Mouse (Mus musculus) adrenal gland, adult 2 months (tissue): Measurements from ENCODE around the gene Txndc17. TPM values are rescaled to one million over a fixed set of nuclear protein-coding genes. Genes with fewer than 3 reads are reported as not detected.
A peak's percentile ranks its signal among the peaks of the same experiment; 100 is the strongest.

Experiments
- DNase-seq: peaks from one replicate; pipeline ENCODE4 v3.0.0; 2021
- polyA plus RNA-seq: library from polyadenylated mRNA; depleted of rRNA; stranded (reverse); fragments of >200 nt; gene quantifications from 2 replicates; pipeline ENCODE4 v1.2.3, GENCODE M21; 2012; rRNA removed
- total RNA-seq, 2 experiments: library from RNA; stranded (reverse); gene quantifications; 2 replicates each; pipeline ENCODE4 v1.2.3; 2021

The Txndc17 gene
- total and polyA plus RNA-seq, 3 experiments: 9.6 to 77.6 (median 76.6) TPM

DNA sequence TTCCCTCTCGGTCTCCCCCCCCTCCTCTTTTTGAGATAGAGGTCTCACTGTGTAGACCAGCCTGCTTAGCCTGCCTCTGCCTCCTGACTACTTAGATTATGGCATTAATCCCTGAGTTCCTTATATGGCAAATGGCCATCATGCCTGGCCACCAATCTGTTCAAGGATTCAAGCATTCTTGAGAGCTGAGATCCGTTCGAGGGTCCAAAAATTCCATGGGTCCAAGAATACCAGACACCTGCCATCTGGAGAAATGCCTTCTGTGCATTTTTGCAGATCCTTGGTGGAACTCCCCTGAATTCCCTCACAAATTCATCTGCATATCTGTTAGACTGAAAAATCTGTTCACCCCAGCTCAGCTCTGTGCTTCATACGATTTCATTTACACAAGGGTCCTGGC, 16.1 kb downstream of the Txndc17 start:
- DNase-seq: no peak

DNA sequence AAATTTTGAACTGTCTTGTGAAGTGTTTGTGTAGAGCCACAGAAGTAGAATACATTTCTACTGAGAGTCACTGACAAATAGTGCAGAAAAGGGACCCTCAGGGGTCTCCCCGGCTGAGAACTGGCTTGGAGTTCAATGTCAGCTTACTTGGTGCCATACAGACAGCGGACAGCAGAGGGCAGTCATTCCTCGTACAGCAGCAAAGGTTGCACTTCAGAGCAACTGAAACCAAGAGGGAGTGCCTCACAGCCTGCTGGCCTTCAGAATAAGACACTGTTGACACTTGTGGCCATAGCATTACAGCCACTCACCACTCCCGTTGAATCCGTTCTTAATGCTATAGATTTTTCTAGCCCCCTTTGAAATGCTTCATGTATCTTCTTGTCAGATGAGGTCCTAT, 17.5 kb downstream of the Txndc17 start:
- DNase-seq: peak; percentile 64

DNA sequence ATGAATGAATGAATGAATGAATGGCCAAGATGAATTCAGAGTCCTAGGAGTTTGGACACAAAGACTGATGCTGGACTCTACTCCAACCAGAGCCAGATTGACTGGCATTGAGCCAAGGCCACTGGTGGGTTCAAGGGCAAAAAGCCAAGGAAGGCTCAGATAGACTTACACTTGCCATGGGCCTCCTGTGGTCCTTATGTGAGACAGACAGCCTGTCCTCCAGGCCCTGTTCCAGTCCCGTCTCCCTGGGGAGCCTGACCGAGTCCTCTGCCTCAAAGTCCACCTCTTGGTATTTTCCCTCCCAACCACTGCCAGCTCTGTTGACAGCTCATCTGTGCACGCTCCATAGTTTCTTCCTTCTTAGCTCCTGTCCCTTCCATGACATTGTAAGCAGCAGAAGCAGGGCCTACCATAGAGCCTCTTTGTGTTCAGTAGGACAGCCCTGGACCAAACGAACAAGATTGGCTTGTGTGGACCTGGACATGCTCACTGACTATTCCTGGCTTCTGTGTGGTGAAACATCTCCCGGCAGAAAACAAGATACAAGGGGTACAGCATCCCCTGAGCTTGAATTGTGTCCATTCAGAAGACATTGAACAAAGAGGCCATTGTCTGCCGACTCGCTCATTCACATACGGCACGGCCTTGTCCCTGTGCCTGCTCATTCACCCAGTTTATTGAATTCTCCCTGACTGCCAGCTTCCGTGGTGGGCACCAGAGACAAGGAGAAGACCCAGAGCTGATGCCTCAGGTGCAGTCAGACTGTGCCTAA, 18.9 kb downstream of the Txndc17 start:
- DNase-seq: peak; percentile 9

DNA sequence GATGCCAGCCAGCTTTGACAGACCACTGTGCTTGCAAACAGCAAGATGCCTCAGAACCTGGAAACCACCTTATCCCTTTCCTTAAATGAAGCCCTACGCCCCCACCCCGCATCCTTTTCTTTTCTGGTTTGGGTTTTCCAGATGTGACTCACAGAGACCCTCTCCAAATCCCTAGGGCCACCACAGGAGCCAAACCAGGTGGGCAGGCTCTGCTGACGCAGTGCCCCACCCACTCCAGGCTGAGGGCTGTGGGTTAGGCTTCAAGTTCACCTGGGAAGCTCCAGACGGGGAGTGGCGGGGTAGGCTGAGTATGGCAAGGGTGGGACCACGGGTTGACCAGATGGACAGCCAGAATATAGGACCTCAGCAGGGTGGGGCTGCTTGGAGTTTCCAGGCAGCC, 19.6 kb downstream of the Txndc17 start:
- DNase-seq: no peak

DNA sequence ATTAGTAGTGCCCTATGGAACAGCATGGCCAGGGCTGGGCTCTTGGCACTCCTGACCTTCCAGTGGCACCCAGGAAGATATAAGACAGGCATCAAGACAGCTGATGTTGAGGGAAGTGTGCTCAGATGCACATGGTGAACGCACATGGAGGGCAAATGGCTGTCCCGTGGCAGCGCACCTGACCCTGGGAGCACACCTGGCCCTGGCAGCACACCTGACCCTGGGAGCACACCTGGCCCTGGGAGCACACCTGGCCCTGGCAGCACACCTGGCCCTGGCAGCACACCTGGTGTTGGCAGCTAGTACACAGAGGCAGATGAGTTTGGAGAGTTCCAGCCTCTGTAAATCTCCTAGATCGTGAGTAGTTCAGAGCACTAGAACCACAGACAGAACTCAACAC, 21.2 kb downstream of the Txndc17 start:
- no peak for DNase-seq

DNA sequence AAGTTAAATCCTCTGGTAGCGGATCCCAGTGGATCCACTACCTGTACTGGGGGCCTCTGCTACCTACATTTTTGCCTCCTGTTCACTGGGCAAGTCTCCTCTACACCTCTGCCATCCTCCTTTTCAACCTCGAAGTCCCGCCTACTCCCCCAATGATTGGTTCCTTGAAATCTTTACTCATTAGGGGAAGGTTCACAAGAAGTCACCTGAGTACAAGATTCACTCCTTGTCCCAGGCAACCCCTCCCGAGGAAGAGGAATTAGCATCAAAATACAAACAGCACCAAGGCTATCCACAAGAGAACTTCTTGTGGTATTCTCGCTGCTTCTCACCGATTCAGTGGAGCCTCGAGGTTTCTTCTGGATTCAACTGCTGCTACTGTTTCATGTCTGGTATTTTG, 24.7 kb downstream of the Txndc17 start:
- no peak for DNase-seq

DNA sequence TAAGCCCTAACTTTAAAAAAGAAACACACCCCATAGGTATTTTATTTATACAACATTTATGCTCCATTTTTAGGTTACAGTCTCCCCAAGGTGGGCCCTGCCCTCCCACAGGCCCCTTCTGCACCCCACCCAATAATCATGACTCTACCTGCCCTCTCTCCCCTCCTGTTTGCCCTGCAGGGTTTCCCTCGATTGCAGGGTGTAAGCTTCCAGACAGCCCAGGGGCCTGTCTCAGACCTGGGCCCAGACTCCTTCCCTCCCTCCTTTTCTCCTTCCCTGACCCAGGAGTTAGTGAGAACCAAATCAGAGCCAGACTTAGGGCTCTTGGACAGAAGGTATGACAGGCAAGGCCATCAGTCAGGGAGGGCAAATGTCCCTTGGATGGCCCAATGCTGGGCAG, 25.6 kb downstream of the Txndc17 start:
- no peak for DNase-seq

DNA sequence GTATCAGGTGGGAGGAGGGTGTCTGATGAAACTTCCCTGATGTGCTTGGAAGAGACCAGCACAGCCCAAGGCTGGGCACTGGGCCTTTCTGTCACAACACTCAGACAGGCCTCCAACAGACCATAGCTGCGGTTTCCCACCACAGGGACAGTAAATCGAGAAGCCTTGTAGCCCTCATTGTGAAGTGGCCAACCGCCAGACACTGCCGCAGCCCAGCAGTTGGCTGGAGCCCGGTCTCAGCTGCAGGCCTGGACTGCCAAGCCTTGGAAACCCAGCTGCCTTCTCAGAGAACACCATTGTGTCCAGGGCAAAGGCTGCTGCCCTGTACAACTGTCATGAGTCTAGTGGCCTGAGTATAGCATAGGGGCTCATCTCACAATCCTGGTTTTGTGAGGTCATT, 26.7 kb downstream of the Txndc17 start:
- DNase-seq: peak; percentile 12

DNA sequence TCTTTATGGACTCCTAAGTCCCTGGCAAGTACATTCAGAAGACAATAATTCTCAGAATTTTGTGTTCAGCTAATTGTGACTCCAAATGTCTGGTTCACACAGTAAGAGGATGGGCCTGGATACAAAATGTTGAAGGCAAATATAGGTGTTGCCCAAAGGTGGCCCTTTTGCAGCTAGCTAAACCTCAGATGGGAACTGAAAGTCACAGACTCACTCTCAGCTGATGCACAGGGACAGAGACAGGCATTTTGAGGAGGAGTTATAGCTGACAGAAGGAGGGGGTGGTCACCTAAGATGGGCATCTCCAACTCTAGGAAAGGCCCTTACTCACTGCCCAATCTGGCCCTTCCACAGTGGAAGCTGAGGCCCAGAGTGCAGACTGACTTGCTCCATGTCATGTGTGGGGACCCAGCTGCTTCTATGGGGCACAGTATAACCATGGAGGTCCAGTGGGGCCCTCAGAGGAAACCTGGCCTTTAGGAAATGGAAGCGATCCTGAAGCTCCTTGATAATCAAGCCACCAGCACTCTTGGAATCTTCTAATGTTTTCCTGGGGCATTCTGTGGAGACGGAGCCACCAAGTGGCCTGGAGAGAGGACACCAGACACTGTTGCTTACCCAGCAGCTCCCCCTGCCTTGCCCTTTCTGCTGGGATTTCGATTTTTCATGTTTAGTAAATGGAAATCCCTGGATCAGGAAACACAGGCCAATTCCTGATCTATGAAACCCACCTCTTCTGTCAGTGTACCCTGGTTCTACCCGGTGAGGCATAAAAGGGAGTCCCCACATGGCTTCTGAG, 32.9 kb downstream of the Txndc17 start:
- DNase-seq: no peak

DNA sequence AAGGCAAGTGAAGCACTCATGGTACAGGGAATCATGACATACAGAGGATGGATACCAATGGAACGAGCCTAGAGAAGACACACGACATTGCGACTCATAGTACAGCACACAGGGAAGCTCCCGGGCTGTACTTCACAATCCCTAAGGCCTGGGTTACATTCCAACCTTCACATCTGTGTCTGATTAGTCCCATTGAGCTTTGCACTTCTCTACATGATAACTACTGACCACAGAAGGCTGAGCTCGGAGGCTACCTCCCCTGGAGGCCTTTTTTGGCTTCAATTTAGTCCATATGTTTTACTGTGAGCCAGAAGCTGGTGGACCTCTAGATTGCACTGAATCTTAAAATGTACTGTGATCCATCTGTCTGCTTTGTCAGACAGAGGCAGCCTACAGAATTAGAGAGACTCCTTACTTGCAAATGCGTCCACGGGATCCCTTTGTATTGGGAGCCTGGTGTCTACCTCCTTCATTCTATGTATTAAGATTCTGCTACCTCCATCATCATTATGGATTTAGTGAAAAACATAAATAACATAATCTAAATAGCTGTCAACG, 37.9 kb downstream of the Txndc17 start:
- no peak for DNase-seq

DNA sequence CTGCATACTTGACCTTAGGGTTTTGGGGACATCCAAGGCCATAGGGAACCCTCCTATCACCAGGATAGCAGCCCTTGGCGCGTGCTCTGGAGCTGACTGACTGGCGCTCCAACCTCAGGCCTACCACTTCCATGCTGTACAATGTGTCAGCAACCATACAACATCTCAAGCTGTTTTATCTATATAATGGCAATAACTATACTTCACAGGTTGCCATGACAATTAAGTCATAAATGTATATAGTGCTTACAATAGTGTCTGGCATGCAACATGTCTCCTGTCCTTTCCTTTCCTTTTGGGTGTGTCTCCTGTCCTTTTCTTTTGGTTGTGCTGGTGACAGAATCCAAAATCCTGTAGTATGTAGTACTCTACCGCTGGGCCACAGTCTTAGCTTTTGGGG, 48.3 kb downstream of the Txndc17 start:
- DNase-seq: no peak

DNA sequence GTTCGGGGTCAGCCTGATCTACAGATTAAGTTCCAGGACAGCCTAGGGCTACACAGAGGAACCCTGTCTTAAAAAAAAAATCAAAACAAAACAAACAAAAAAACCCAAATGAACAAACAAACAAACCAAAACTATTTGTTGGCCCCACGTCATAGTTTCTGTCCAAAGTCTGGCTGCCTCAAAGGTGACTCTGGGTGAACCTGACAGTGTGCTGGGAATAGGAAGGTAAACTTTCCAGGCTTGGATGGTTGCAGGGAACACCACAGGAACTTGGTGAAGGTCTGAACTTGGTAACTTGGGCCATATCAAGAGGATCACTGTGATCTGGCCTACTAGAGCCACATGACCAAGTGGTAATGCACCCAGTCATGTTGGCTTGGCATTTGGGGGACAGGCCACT, 49.1 kb downstream of the Txndc17 start:
- DNase-seq: no peak

Other genes starting within 250 kb of the Txndc17 start
- not detected for gene Aipl1, start 170.0 kb upstream of the Txndc17 start, total RNA-seq
- gene Aipl1, start 170.0 kb upstream of the Txndc17 start, polyA plus RNA-seq: 0.06 and 0.07 TPM in 2 replicates
- gene Pimreg, start 165.5 kb upstream of the Txndc17 start, total RNA-seq: 1 to 10 TPM; 1.7 to 2.8 TPM
- 2.7 and 3.0 TPM in 2 replicates for gene Pimreg, start 165.5 kb upstream of the Txndc17 start, polyA plus RNA-seq
- gene Pitpnm3, start 71.8 kb upstream of the Txndc17 start, total RNA-seq: 1 to 10 TPM; 1.8 to 4.5 TPM
- 4.0 and 6.6 TPM in 2 replicates for gene Pitpnm3, start 71.8 kb upstream of the Txndc17 start, polyA plus RNA-seq
- under 1 TPM; 0.35 to 0.81 TPM for gene Gm43951, start 707 bp upstream of the Txndc17 start, total RNA-seq
- gene Gm43951, start 707 bp upstream of the Txndc17 start, polyA plus RNA-seq: 0.15 TPM in 1 of 2 replicates, not detected in the other
- gene 4933427D14Rik, start 88 bp upstream of the Txndc17 start, total RNA-seq: 1 to 10 TPM; 6.0 to 6.4 TPM
- 3.1 and 3.3 TPM in 2 replicates for gene 4933427D14Rik, start 88 bp upstream of the Txndc17 start, polyA plus RNA-seq
- 10 to 100 TPM in 1 of 2 experiments, 1 to 10 TPM in 1; 9.4 to 11.6 TPM for gene Med31, start 8.0 kb downstream of the Txndc17 start, total RNA-seq
- gene Med31, start 8.0 kb downstream of the Txndc17 start, polyA plus RNA-seq: 3.6 and 4.4 TPM in 2 replicates
- gene Slc13a5, start 59.7 kb downstream of the Txndc17 start, total RNA-seq: under 1 TPM; 0.20 to 0.38 TPM
- gene Slc13a5, start 59.7 kb downstream of the Txndc17 start, polyA plus RNA-seq: 0.08 and 0.12 TPM in 2 replicates
- gene Xaf1, start 94.1 kb downstream of the Txndc17 start, total RNA-seq: 10 to 100 TPM; 22.3 to 28.9 TPM
- gene Xaf1, start 94.1 kb downstream of the Txndc17 start, polyA plus RNA-seq: 26.9 and 28.1 TPM in 2 replicates
- not detected for gene Fbxo39, start 106.9 kb downstream of the Txndc17 start, total RNA-seq
- 0.06 TPM in 1 of 2 replicates, not detected in the other for gene Fbxo39, start 106.9 kb downstream of the Txndc17 start, polyA plus RNA-seq
- gene Tekt1, start 154.9 kb downstream of the Txndc17 start, total RNA-seq: under 1 TPM; 0.21 to 0.86 TPM
- gene Tekt1, start 154.9 kb downstream of the Txndc17 start, polyA plus RNA-seq: 0.07 and 0.17 TPM in 2 replicates
- 1 to 10 TPM; 2.4 to 2.5 TPM for gene Smtnl2, start 204.2 kb downstream of the Txndc17 start, total RNA-seq
- gene Smtnl2, start 204.2 kb downstream of the Txndc17 start, polyA plus RNA-seq: 4.4 and 5.6 TPM in 2 replicates
- gene Ggt6, start 228.0 kb downstream of the Txndc17 start, total RNA-seq: 1 to 10 TPM in 1 of 2 experiments, under 1 TPM in 1; 0.83 to 4.7 TPM
- gene Ggt6, start 228.0 kb downstream of the Txndc17 start, polyA plus RNA-seq: 8.5 and 13.4 TPM in 2 replicates
- gene Mybbp1a, start 233.8 kb downstream of the Txndc17 start, total RNA-seq: 10 to 100 TPM; 68.0 to 86.1 TPM
- 31.6 and 37.9 TPM in 2 replicates for gene Mybbp1a, start 233.8 kb downstream of the Txndc17 start, polyA plus RNA-seq